Mouse (Mus musculus): ENCODE results near the gene 6030452D12Rik. TPM values are rescaled to one million over a fixed set of nuclear protein-coding genes. Genes with fewer than 3 reads are reported as not detected.

6030452D12Rik gene
- polyA plus RNA-seq, 1 experiment from 2014 or later: not detected

GRCm38 (mm10) chr8:106520578-106520977, 20.3 kb downstream of the 6030452D12Rik start:
- H3K27me3 ChIP-seq (ENCODE audit: control insufficient read depth, insufficient read depth, low read length): no peaks in the 10 kb centered on the region
- H3K4me3 ChIP-seq (ENCODE audit: control insufficient read depth in 1 of 2, insufficient read depth in 1 of 2, low read depth in 1 of 2, low read length in 2 of 2): no peak overlapping the region
- no peak for ATAC-seq (ENCODE audit: insufficient number of reproducible peaks, insufficient read depth, low FRiP score, low read depth)
- H3K9me3 ChIP-seq (ENCODE audit: control insufficient read depth, low read length): no peaks in the 10 kb centered on the region
- 69% methylated on average over 7 of the region's 7 CpGs for WGBS
- peaks cover 33 to 69% of the 10 kb centered on the region in 2 experiments for H3K4me1 ChIP-seq (ENCODE audit: control insufficient read depth in 2 of 2, insufficient read depth in 2 of 2, low read length in 2 of 2)
- H3K4me2 ChIP-seq (ENCODE audit: low read length): no peak overlapping the region
- H3K27ac ChIP-seq (replicated peaks in 1 of 2; ENCODE audit: control insufficient read depth in 1 of 2, insufficient read depth in 1 of 2, low read depth in 2 of 2, low read length in 2 of 2): peak overlapping the region in 1 of 2 experiments; percentile 4; a peak in 1 of 4 replicates
- peaks cover 18% of the 10 kb centered on the region; the same call in 1 of the 2 replicates for H3K36me3 ChIP-seq (ENCODE audit: control insufficient read depth, insufficient read depth, low read length)
- H3K9ac ChIP-seq (ENCODE audit: low read length): no peak overlapping the region; the same call in 1 of the 2 replicates

- Histone ChIP-seq H3K27ac (replicated peaks in 1 of 2; ENCODE audit: control insufficient read depth in 1 of 2, insufficient read depth in 1 of 2, low read depth in 2 of 2, low read length in 2 of 2) (peak overlapping the region; percentile 40 to 63), H3K9me3 (ENCODE audit: control insufficient read depth, low read length) (no peaks in the 10 kb centered on the region), H3K36me3 (ENCODE audit: control insufficient read depth, insufficient read depth, low read length) (peaks cover 18% of the 10 kb centered on the region; the same call in 1 of the 2 replicates), H3K4me3 (ENCODE audit: control insufficient read depth in 1 of 2, insufficient read depth in 1 of 2, low read depth in 1 of 2, low read length in 2 of 2) (no peak overlapping the region), H3K4me2 (ENCODE audit: low read length) (no peak overlapping the region; the same call in none of the 2 replicates), H3K4me1 (ENCODE audit: control insufficient read depth in 2 of 2, insufficient read depth in 2 of 2, low read length in 2 of 2) (peaks cover 32 to 67% of the 10 kb centered on the region in 2 experiments), H3K9ac (ENCODE audit: low read length) (no peak overlapping the region), H3K27me3 (ENCODE audit: control insufficient read depth, insufficient read depth, low read length) (no peaks in the 10 kb centered on the region)
- no peak for ATAC-seq (ENCODE audit: insufficient number of reproducible peaks, insufficient read depth, low FRiP score, low read depth)
- WGBS: 30% methylated on average over 9 of the region's 9 CpGs
Measured at GRCm38 (mm10) chr8:106521845-106522244, 21.5 kb downstream of the 6030452D12Rik start.

- H3K27ac ChIP-seq (replicated peaks in 1 of 2; ENCODE audit: control insufficient read depth in 1 of 2, insufficient read depth in 1 of 2, low read depth in 2 of 2, low read length in 2 of 2): peak overlapping the region; percentile 84 to 93
- H3K27me3 ChIP-seq (ENCODE audit: control insufficient read depth, insufficient read depth, low read length): no peaks in the 10 kb centered on the region
- H3K36me3 ChIP-seq (ENCODE audit: control insufficient read depth, insufficient read depth, low read length): peaks cover 24% of the 10 kb centered on the region; the same call in 1 of the 2 replicates
- peaks cover 4% of the 10 kb centered on the region for H3K9me3 ChIP-seq (ENCODE audit: control insufficient read depth, low read length)
- H3K4me3 ChIP-seq (ENCODE audit: control insufficient read depth in 1 of 2, insufficient read depth in 1 of 2, low read depth in 1 of 2, low read length in 2 of 2): no peak overlapping the region
- no peak overlapping the region for H3K4me2 ChIP-seq (ENCODE audit: low read length)
- 38% methylated on average over 6 of the region's 6 CpGs for WGBS
- H3K9ac ChIP-seq (ENCODE audit: low read length): peak overlapping the region; percentile 3; the same call in 1 of the 2 replicates
- H3K4me1 ChIP-seq (ENCODE audit: control insufficient read depth in 2 of 2, insufficient read depth in 2 of 2, low read length in 2 of 2): peaks cover 19 to 46% of the 10 kb centered on the region in 2 experiments
- ATAC-seq (ENCODE audit: insufficient number of reproducible peaks, insufficient read depth, low FRiP score, low read depth): no peak
Measured at GRCm38 (mm10) chr8:106526725-106527124, 26.4 kb downstream of the 6030452D12Rik start.

GRCm38 (mm10) chr8:106527241-106528036, 27.1 kb downstream of the 6030452D12Rik start:
- ATAC-seq (ENCODE audit: insufficient number of reproducible peaks, insufficient read depth, low FRiP score, low read depth): no peak
- peaks cover 4% of the 10 kb centered on the region for H3K9me3 ChIP-seq (ENCODE audit: control insufficient read depth, low read length)
- no peaks in the 10 kb centered on the region for H3K27me3 ChIP-seq (ENCODE audit: control insufficient read depth, insufficient read depth, low read length)
- H3K4me3 ChIP-seq (ENCODE audit: control insufficient read depth in 1 of 2, insufficient read depth in 1 of 2, low read depth in 1 of 2, low read length in 2 of 2): no peak overlapping the region
- peak overlapping the region; percentile 84 to 93 for H3K27ac ChIP-seq (replicated peaks in 1 of 2; ENCODE audit: control insufficient read depth in 1 of 2, insufficient read depth in 1 of 2, low read depth in 2 of 2, low read length in 2 of 2)
- peaks cover 20 to 43% of the 10 kb centered on the region in 2 experiments for H3K4me1 ChIP-seq (ENCODE audit: control insufficient read depth in 2 of 2, insufficient read depth in 2 of 2, low read length in 2 of 2)
- H3K4me2 ChIP-seq (ENCODE audit: low read length): no peak overlapping the region
- 60% methylated on average over 9 of the region's 9 CpGs for WGBS
- peak overlapping the region; percentile 3; the same call in 1 of the 2 replicates for H3K9ac ChIP-seq (ENCODE audit: low read length)
- peaks cover 24% of the 10 kb centered on the region; the same call in 1 of the 2 replicates for H3K36me3 ChIP-seq (ENCODE audit: control insufficient read depth, insufficient read depth, low read length)

GRCm38 (mm10) chr8:106528596-106529249, 28.4 kb downstream of the 6030452D12Rik start:
- ATAC-seq (ENCODE audit: insufficient number of reproducible peaks, insufficient read depth, low FRiP score, low read depth): no peak
- H3K9ac ChIP-seq (ENCODE audit: low read length): no peak overlapping the region

GRCm38 (mm10) chr8:106529885-106530482, 29.7 kb downstream of the 6030452D12Rik start:
- H3K27ac ChIP-seq (replicated peaks in 1 of 2; ENCODE audit: control insufficient read depth in 1 of 2, insufficient read depth in 1 of 2, low read depth in 2 of 2, low read length in 2 of 2): peak overlapping the region; percentile 2 to 50; a peak in 1 of 4 replicates
- WGBS: 76% methylated on average over 10 of the region's 10 CpGs
- no peaks in the 10 kb centered on the region for H3K27me3 ChIP-seq (ENCODE audit: control insufficient read depth, insufficient read depth, low read length)
- peaks cover 4% of the 10 kb centered on the region for H3K9me3 ChIP-seq (ENCODE audit: control insufficient read depth, low read length)
- H3K36me3 ChIP-seq (ENCODE audit: control insufficient read depth, insufficient read depth, low read length): peaks cover 15% of the 10 kb centered on the region; the same call in 1 of the 2 replicates
- H3K4me2 ChIP-seq (ENCODE audit: low read length): no peak overlapping the region
- no peak overlapping the region for H3K4me3 ChIP-seq (ENCODE audit: control insufficient read depth in 1 of 2, insufficient read depth in 1 of 2, low read depth in 1 of 2, low read length in 2 of 2)
- H3K4me1 ChIP-seq (ENCODE audit: control insufficient read depth in 2 of 2, insufficient read depth in 2 of 2, low read length in 2 of 2): peaks cover 25 to 53% of the 10 kb centered on the region in 2 experiments
- no peak overlapping the region for H3K9ac ChIP-seq (ENCODE audit: low read length)
- no peak for ATAC-seq (ENCODE audit: insufficient number of reproducible peaks, insufficient read depth, low FRiP score, low read depth)

More at GRCm38 (mm10) chr8:106528596-106529249, 28.4 kb downstream of the 6030452D12Rik start:
- H3K27me3 ChIP-seq (ENCODE audit: control insufficient read depth, insufficient read depth, low read length): no peaks in the 10 kb centered on the region
- H3K4me3 ChIP-seq (ENCODE audit: control insufficient read depth in 1 of 2, insufficient read depth in 1 of 2, low read depth in 1 of 2, low read length in 2 of 2): no peak overlapping the region
- peaks cover 4% of the 10 kb centered on the region for H3K9me3 ChIP-seq (ENCODE audit: control insufficient read depth, low read length)
- H3K4me1 ChIP-seq (ENCODE audit: control insufficient read depth in 2 of 2, insufficient read depth in 2 of 2, low read length in 2 of 2): peaks cover 23 to 48% of the 10 kb centered on the region in 2 experiments
- peak overlapping the region; percentile 15 to 42; a peak in 2 of 4 replicates for H3K27ac ChIP-seq (replicated peaks in 1 of 2; ENCODE audit: control insufficient read depth in 1 of 2, insufficient read depth in 1 of 2, low read depth in 2 of 2, low read length in 2 of 2)
- WGBS: 61% methylated on average over 9 of the region's 9 CpGs
- H3K36me3 ChIP-seq (ENCODE audit: control insufficient read depth, insufficient read depth, low read length): peaks cover 19% of the 10 kb centered on the region; the same call in 1 of the 2 replicates
- H3K4me2 ChIP-seq (ENCODE audit: low read length): no peak overlapping the region

- no peak overlapping the region for H3K4me3 ChIP-seq (ENCODE audit: control insufficient read depth in 1 of 2, insufficient read depth in 1 of 2, low read depth in 1 of 2, low read length in 2 of 2)
- H3K9me3 ChIP-seq (ENCODE audit: control insufficient read depth, low read length): peaks cover 4% of the 10 kb centered on the region
- H3K9ac ChIP-seq (ENCODE audit: low read length): no peak overlapping the region
- no peak overlapping the region for H3K27ac ChIP-seq (replicated peaks in 1 of 2; ENCODE audit: control insufficient read depth in 1 of 2, insufficient read depth in 1 of 2, low read depth in 2 of 2, low read length in 2 of 2)
- 75% methylated on average over 4 of the region's 4 CpGs for WGBS
- peaks cover 16% of the 10 kb centered on the region; the same call in 1 of the 2 replicates for H3K36me3 ChIP-seq (ENCODE audit: control insufficient read depth, insufficient read depth, low read length)
- ATAC-seq (ENCODE audit: insufficient number of reproducible peaks, insufficient read depth, low FRiP score, low read depth): no peak
- no peak overlapping the region for H3K4me2 ChIP-seq (ENCODE audit: low read length)
- H3K4me1 ChIP-seq (ENCODE audit: control insufficient read depth in 2 of 2, insufficient read depth in 2 of 2, low read length in 2 of 2): peaks cover 25 to 52% of the 10 kb centered on the region in 2 experiments
- no peaks in the 10 kb centered on the region for H3K27me3 ChIP-seq (ENCODE audit: control insufficient read depth, insufficient read depth, low read length)
Measured at GRCm38 (mm10) chr8:106530566-106530965, 30.2 kb downstream of the 6030452D12Rik start.

Measured in heart, embryonic 14.5 days (tissue).